Mouse (Mus musculus): Measurements from ENCODE around the gene Syt1. TPM values are rescaled to one million over a fixed set of nuclear protein-coding genes. Genes with fewer than 3 reads are reported as not detected.
A peak's percentile ranks its signal among the peaks of the same experiment; 100 is the strongest.

Syt1 gene
- polyA plus RNA-seq, 1 experiment, result 0.47 TPM

- TF ChIP-seq POLR2A (IDR thresholded peaks at IDR 0.05; ENCODE audit: low read depth, low read length) (no peak), CTCF (IDR thresholded peaks at IDR 0.05; ENCODE audit: borderline replicate concordance, insufficient read depth, low read length) (no peak)
- Histone ChIP-seq H3K4me1 (ENCODE audit: control insufficient read depth, insufficient read depth, low read length) (peaks cover 10% of the 10 kb centered on the region), H3K4me3 (ENCODE audit: insufficient read depth, low read length) (no peak overlapping the region), H3K27ac (ENCODE audit: insufficient read depth, low read length) (no peak overlapping the region)
Measured at GRCm38 (mm10) chr10:108577611-108578010, 433.2 kb downstream of the Syt1 start.

- Histone ChIP-seq H3K27ac (ENCODE audit: insufficient read depth, low read length) (no peak overlapping the region), H3K4me3 (ENCODE audit: insufficient read depth, low read length) (no peak overlapping the region), H3K4me1 (ENCODE audit: control insufficient read depth, insufficient read depth, low read length) (peaks cover 4% of the 10 kb centered on the region)
- TF ChIP-seq POLR2A (IDR thresholded peaks at IDR 0.05; ENCODE audit: low read depth, low read length) (no peak), CTCF (IDR thresholded peaks at IDR 0.05; ENCODE audit: borderline replicate concordance, insufficient read depth, low read length) (no peak)
Measured at GRCm38 (mm10) chr10:108572764-108573163, 438.0 kb downstream of the Syt1 start.

GRCm38 (mm10) chr10:108571104-108571503, 439.7 kb downstream of the Syt1 start:
- TF ChIP-seq CTCF (IDR thresholded peaks at IDR 0.05; ENCODE audit: borderline replicate concordance, insufficient read depth, low read length) (no peak), POLR2A (IDR thresholded peaks at IDR 0.05; ENCODE audit: low read depth, low read length) (no peak)
- Histone ChIP-seq H3K27ac (ENCODE audit: insufficient read depth, low read length) (no peak overlapping the region), H3K4me1 (ENCODE audit: control insufficient read depth, insufficient read depth, low read length) (peaks cover 4% of the 10 kb centered on the region), H3K4me3 (ENCODE audit: insufficient read depth, low read length) (no peak overlapping the region)

- Histone ChIP-seq H3K4me3 (ENCODE audit: insufficient read depth, low read length) (no peak overlapping the region), H3K4me1 (ENCODE audit: control insufficient read depth, insufficient read depth, low read length) (peaks cover 4% of the 10 kb centered on the region), H3K27ac (ENCODE audit: insufficient read depth, low read length) (no peak overlapping the region)
- TF ChIP-seq POLR2A (IDR thresholded peaks at IDR 0.05; ENCODE audit: low read depth, low read length) (no peak), CTCF (IDR thresholded peaks at IDR 0.05; ENCODE audit: borderline replicate concordance, insufficient read depth, low read length) (no peak)
Measured at GRCm38 (mm10) chr10:108569568-108570139, 441.1 kb downstream of the Syt1 start.

GRCm38 (mm10) chr10:108568925-108569324, 441.9 kb downstream of the Syt1 start:
- Histone ChIP-seq H3K4me1 (ENCODE audit: control insufficient read depth, insufficient read depth, low read length) (peaks cover 4% of the 10 kb centered on the region), H3K4me3 (ENCODE audit: insufficient read depth, low read length) (no peak overlapping the region), H3K27ac (ENCODE audit: insufficient read depth, low read length) (no peak overlapping the region)
- no peak for TF ChIP-seq CTCF (IDR thresholded peaks at IDR 0.05; ENCODE audit: borderline replicate concordance, insufficient read depth, low read length)
- no peak for TF ChIP-seq POLR2A (IDR thresholded peaks at IDR 0.05; ENCODE audit: low read depth, low read length)

GRCm38 (mm10) chr10:108568136-108568535, 442.6 kb downstream of the Syt1 start:
- TF ChIP-seq CTCF (IDR thresholded peaks at IDR 0.05; ENCODE audit: borderline replicate concordance, insufficient read depth, low read length) (no peak), POLR2A (IDR thresholded peaks at IDR 0.05; ENCODE audit: low read depth, low read length) (no peak)
- Histone ChIP-seq H3K4me1 (ENCODE audit: control insufficient read depth, insufficient read depth, low read length) (peaks cover 4% of the 10 kb centered on the region), H3K4me3 (ENCODE audit: insufficient read depth, low read length) (no peak overlapping the region), H3K27ac (ENCODE audit: insufficient read depth, low read length) (peak overlapping the region; percentile 41; the same call in 1 of the 2 replicates)

GRCm38 (mm10) chr10:108567456-108567855, 443.3 kb downstream of the Syt1 start:
- no peak for TF ChIP-seq CTCF (IDR thresholded peaks at IDR 0.05; ENCODE audit: borderline replicate concordance, insufficient read depth, low read length)
- TF ChIP-seq POLR2A (IDR thresholded peaks at IDR 0.05; ENCODE audit: low read depth, low read length), result no peak
- peaks cover 4% of the 10 kb centered on the region for H3K4me1 ChIP-seq (ENCODE audit: control insufficient read depth, insufficient read depth, low read length)
- no peak overlapping the region for H3K4me3 ChIP-seq (ENCODE audit: insufficient read depth, low read length)
- no peak overlapping the region for H3K27ac ChIP-seq (ENCODE audit: insufficient read depth, low read length)

- Histone ChIP-seq H3K27ac (ENCODE audit: insufficient read depth, low read length) (no peak overlapping the region), H3K4me1 (ENCODE audit: control insufficient read depth, insufficient read depth, low read length) (peaks cover 2% of the 10 kb centered on the region; the same call in 1 of the 2 replicates), H3K4me3 (ENCODE audit: insufficient read depth, low read length) (no peak overlapping the region)
- no peak for TF ChIP-seq CTCF (IDR thresholded peaks at IDR 0.05; ENCODE audit: borderline replicate concordance, insufficient read depth, low read length)
- no peak for TF ChIP-seq POLR2A (IDR thresholded peaks at IDR 0.05; ENCODE audit: low read depth, low read length)
Measured at GRCm38 (mm10) chr10:108559607-108559908, 451.2 kb downstream of the Syt1 start.

GRCm38 (mm10) chr10:108558812-108559606, 451.8 kb downstream of the Syt1 start:
- no peak overlapping the region for H3K27ac ChIP-seq (ENCODE audit: insufficient read depth, low read length)

GRCm38 (mm10) chr10:108552544-108552943, 458.2 kb downstream of the Syt1 start:
- Histone ChIP-seq H3K27ac (ENCODE audit: insufficient read depth, low read length) (no peak overlapping the region), H3K4me1 (ENCODE audit: control insufficient read depth, insufficient read depth, low read length) (peaks cover 2% of the 10 kb centered on the region; the same call in 1 of the 2 replicates), H3K4me3 (ENCODE audit: insufficient read depth, low read length) (no peak overlapping the region)
- TF ChIP-seq CTCF (IDR thresholded peaks at IDR 0.05; ENCODE audit: borderline replicate concordance, insufficient read depth, low read length) (no peak), POLR2A (IDR thresholded peaks at IDR 0.05; ENCODE audit: low read depth, low read length) (no peak)

More at GRCm38 (mm10) chr10:108558812-108559606, 451.8 kb downstream of the Syt1 start:
- Histone ChIP-seq H3K4me3 (ENCODE audit: insufficient read depth, low read length) (no peak overlapping the region), H3K4me1 (ENCODE audit: control insufficient read depth, insufficient read depth, low read length) (peaks cover 2% of the 10 kb centered on the region; the same call in 1 of the 2 replicates)
- TF ChIP-seq POLR2A (IDR thresholded peaks at IDR 0.05; ENCODE audit: low read depth, low read length), result no peak
- no peak for TF ChIP-seq CTCF (IDR thresholded peaks at IDR 0.05; ENCODE audit: borderline replicate concordance, insufficient read depth, low read length)

All from embryonic fibroblast, embryonic 13.5 days (primary cell).